Mouse (Mus musculus) left cerebral cortex, adult 2 months (tissue): ENCODE measurements at regions not wholly inside any gene's neighbourhood (a gene's known extent, or its start where the extent isn't known, plus 50 kb on each side); places are given as distances from the start of the nearest gene placed in this dataset.
A peak's percentile ranks its signal among the peaks of the same experiment; 100 is the strongest.

Source experiments
- DNase-seq, 2 experiments: peaks; one replicate each; pipeline ENCODE4 v3.0.0; 2021 to 2022; ENCODE audit warnings: low spot score in 2 of 2, mixed read lengths in 1 of 2; ENCODE audit errors: extremely low spot score in 1 of 2
- H3K27ac ChIP-seq: fragments of 200-600 bp; 2 replicates; pipeline ENCODE4 v1.8.1; 2022
- H3K4me3 ChIP-seq: fragments of 200-600 bp; 2 replicates; pipeline ENCODE4 v1.8.1; 2022
- CTCF ChIP-seq: fragments of 200-600 bp; IDR thresholded peaks from 2 replicates; pipeline ENCODE4 v1.8.1; 2022; ENCODE audit warnings: antibody characterized with exemption, mild to moderate bottlenecking, moderate library complexity
- intact Hi-C: fragments of 180-260 bp; cut with DNase I; formaldehyde crosslinking; loops from one replicate; pipeline ENCODE4 v1.15.1; 2025

DNA sequence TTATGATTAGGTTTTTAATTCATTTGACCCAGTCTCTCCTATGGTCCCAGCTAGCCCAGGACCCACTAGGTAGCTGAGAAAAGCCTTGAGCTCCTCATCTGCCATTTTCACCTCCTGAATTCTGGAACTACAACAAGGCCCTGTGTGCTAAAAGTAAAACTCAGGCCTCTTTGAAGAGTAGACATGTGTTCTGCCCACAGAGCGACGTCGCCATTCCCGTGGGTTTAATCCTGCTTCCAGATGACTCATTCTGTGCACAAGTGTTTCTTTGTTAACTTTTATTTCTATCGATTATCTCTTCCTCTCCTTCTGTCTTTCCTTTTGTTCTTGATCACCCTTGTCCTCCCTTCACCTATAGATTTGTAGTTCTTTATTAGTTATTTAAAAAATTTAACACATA is 1046.7 kb upstream of the Apob start:
- H3K4me3 ChIP-seq: no peak overlapping the region
- intact Hi-C loops: no loop called here
- no peak for TF ChIP-seq CTCF
- DNase-seq: peak in 1 of 2 experiments; percentile 16
- no peak overlapping the region for H3K27ac ChIP-seq

DNA sequence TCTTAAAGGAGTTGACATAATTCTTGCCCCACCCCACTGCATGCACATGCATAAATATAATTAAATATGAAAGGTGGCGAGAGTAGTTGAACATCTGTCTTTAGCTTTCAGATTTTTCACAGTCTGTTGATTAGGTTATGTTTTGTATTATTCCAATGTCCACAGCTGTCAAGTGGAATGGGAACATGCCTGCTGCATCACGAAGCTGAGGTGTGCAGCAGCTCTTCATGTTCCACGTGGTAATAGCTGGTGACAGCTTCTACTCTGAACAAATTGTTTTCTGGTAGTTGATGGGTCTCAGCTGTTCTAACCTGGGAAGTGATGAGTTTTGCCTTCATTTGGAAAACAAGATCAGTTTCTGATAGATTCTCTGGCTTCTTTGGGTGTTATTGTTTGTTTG is 1020.8 kb upstream of the Apob start:
- no peak for TF ChIP-seq CTCF
- intact Hi-C loops: loop anchor here (1.0 kb wide), 1 partner anchor 11 kb away; no protein-coding TSS in a partner anchor
- no peak for DNase-seq

GRCm38 (mm10) chr12:6984664-6985063 is 992.8 kb upstream of the Apob start:
- no peak for TF ChIP-seq CTCF
- no peak for DNase-seq
- Histone ChIP-seq H3K4me3 (no peak overlapping the region), H3K27ac (no peak overlapping the region)
- intact Hi-C loops: no loop called here

More for the DNA sequence above, 1020.8 kb upstream of the Apob start:
- Histone ChIP-seq H3K27ac (no peak overlapping the region), H3K4me3 (no peak overlapping the region)

DNA sequence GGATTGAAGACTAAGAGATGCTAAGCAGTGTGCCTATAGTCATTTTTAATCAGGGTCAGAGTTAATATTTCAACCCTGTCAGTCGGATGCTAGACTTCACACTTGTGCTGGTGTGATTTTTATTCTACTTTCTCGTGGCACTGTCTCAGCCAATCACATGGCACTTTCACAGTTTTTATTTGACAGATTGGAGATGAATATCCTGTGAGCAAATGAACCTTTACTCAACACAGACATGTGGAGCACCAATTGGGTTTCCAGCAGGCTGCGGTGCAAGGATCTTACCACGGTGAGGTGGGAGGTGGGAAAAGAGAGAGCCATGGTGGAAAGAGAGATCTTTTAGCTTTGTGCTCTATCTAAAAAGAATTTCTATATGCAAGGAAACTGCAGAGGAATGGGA is 949.0 kb upstream of the Apob start:
- Histone ChIP-seq H3K4me3 (no peak overlapping the region), H3K27ac (no peak overlapping the region)
- DNase-seq: peak in 1 of 2 experiments; percentile 16
- intact Hi-C loops: loop anchor here (5.0 kb wide), 1 partner anchor 181 kb away; no protein-coding TSS in a partner anchor
- no peak for TF ChIP-seq CTCF

GRCm38 (mm10) chr12:7029396-7030065 is 947.9 kb upstream of the Apob start:
- TF ChIP-seq CTCF: no peak
- intact Hi-C loops: loop anchor here (5.0 kb wide), 1 partner anchor 182 kb away; no protein-coding TSS in a partner anchor
- H3K4me3 ChIP-seq: no peak overlapping the region
- H3K27ac ChIP-seq: no peak overlapping the region
- DNase-seq: no peak

GRCm38 (mm10) chr12:7050791-7051190 is 926.7 kb upstream of the Apob start:
- TF ChIP-seq CTCF: no peak
- Histone ChIP-seq H3K27ac (no peak overlapping the region), H3K4me3 (no peak overlapping the region)
- intact Hi-C loops: loop anchor here (5.0 kb wide), 1 partner anchor 167 kb away; no protein-coding TSS in a partner anchor
- no peak for DNase-seq

- H3K27ac ChIP-seq: no peak overlapping the region
- H3K4me3 ChIP-seq: no peak overlapping the region
- DNase-seq: no peak
- peak; percentile 42 for TF ChIP-seq CTCF
- intact Hi-C loops: loop anchor here (5.0 kb wide), 1 partner anchor 163 kb away; no protein-coding TSS in a partner anchor
Measured at GRCm38 (mm10) chr12:7054575-7054974, 922.9 kb upstream of the Apob start.

DNA sequence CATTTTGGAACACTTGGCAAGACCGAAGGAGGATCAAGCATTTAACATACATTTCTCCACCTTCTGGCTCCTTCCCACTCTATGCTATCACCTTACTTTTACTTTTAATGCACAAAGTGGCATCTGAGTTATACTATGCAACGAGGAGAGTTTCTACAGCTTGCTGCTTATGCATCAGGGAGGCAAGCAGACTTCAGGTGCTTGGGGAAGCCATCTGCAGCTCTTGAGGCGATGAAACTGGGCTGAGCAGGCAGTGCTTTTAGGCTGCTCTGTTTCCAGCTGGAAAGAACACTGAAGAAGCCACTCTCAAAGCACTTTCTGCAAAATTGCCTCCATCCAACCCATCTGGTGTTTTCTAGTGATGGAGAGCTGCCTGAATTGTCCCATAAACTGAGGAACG is 882.9 kb upstream of the Apob start:
- TF ChIP-seq CTCF: no peak

GRCm38 (mm10) chr12:7095440-7095839 is 882.0 kb upstream of the Apob start:
- no peak overlapping the region for H3K4me3 ChIP-seq
- TF ChIP-seq CTCF: no peak
- intact Hi-C loops: loop anchor here (5.0 kb wide), 1 partner anchor 278 kb away; no protein-coding TSS in a partner anchor
- no peak for DNase-seq
- H3K27ac ChIP-seq: no peak overlapping the region

More for the DNA sequence above, 882.9 kb upstream of the Apob start:
- intact Hi-C loops: no loop called here
- peak in 1 of 2 experiments; percentile 19 for DNase-seq
- Histone ChIP-seq H3K27ac (peak overlapping the region; percentile 34; the same call in 1 of the 2 replicates), H3K4me3 (no peak overlapping the region)

- TF ChIP-seq CTCF: no peak
- intact Hi-C loops: loop anchor here (5.0 kb wide), 1 partner anchor 279 kb away; no protein-coding TSS in a partner anchor
- no peak overlapping the region for H3K4me3 ChIP-seq
- H3K27ac ChIP-seq: no peak overlapping the region
- DNase-seq: no peak
Measured at GRCm38 (mm10) chr12:7096221-7096620, 881.2 kb upstream of the Apob start.

DNA sequence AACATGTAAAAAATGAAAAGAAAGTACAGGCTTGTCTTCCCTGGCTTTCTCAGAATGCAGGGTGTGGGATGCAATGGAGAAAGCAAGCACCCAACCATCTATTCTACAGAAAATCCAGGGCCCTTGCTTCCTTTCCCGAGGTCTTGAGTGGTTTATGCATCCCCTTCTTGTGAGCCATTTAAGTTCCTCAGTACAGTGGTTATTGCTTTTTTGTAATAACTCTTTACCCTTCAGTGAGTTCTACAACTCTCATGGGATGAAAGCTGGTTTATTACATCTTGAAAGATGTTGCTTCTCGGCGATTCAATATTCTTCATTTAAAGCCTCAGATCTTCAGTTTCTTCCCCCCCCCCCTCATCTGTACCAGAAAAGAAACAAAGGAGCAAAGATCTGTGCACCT is 838.4 kb upstream of the Apob start:
- Histone ChIP-seq H3K27ac (no peak overlapping the region), H3K4me3 (no peak overlapping the region)
- intact Hi-C loops: no loop called here
- no peak for TF ChIP-seq CTCF
- no peak for DNase-seq
